Mouse (Mus musculus) kidney, postnatal 0 days (tissue): ENCODE measurements at regions not wholly inside any gene's neighbourhood (a gene's known extent, or its start where the extent isn't known, plus 50 kb on each side); places are given as distances from the start of the nearest gene placed in this dataset.

Source experiments
- ATAC-seq: fragments of 200-750 bp; cut with Nextera tagmentation; replicated peaks from 2 replicates; pipeline ENCODE4 v1.8.0; 2017; ENCODE audit warnings: low read depth, moderate number of reproducible peaks, moderate TSS enrichment, moderate library complexity; ENCODE audit not compliant: low FRiP score
- DNase-seq: peaks from one replicate; pipeline ENCODE4 v3.0.0-alpha.2; 2016; ENCODE audit warnings: low spot score
- H3K27ac ChIP-seq: fragments of 300-500 bp; sonication (generic); 2 replicates; pipeline ENCODE4 v1.5.1; 2014; ENCODE audit warnings: mild to moderate bottlenecking
- H3K27me3 ChIP-seq: fragments of 300-500 bp; sonication (generic); 2 replicates; pipeline ENCODE4 v1.6.1; 2014; ENCODE audit warnings: low read length, mixed read lengths; ENCODE audit not compliant: insufficient read depth
- H3K36me3 ChIP-seq: fragments of 300-500 bp; sonication (generic); 2 replicates; pipeline ENCODE4 v1.6.1; 2014; ENCODE audit warnings: low read length, mixed read lengths; ENCODE audit not compliant: insufficient read depth
- H3K4me1 ChIP-seq: fragments of 300-500 bp; sonication (generic); replicated peaks from 2 replicates; pipeline ENCODE4 v1.6.1; 2014; ENCODE audit warnings: antibody characterized with exemption, low read length, mixed read lengths; ENCODE audit not compliant: insufficient read depth
- H3K4me2 ChIP-seq: fragments of 300-500 bp; sonication (generic); 2 replicates; pipeline ENCODE4 v1.6.1; 2014; ENCODE audit warnings: mild to moderate bottlenecking, low read length, moderate library complexity, mixed read lengths
- H3K4me3 ChIP-seq: fragments of 300-500 bp; sonication (generic); replicated peaks from 2 replicates; pipeline ENCODE4 v1.5.1; 2014; ENCODE audit warnings: low read depth, low read length
- H3K9ac ChIP-seq: fragments of 300-500 bp; sonication (generic); 2 replicates; pipeline ENCODE4 v1.6.1; 2014; ENCODE audit warnings: low read depth, low read length
- H3K9me3 ChIP-seq: fragments of 300-500 bp; sonication (generic); replicated peaks from 2 replicates; pipeline ENCODE4 v1.6.1; 2016; ENCODE audit warnings: low read length, inconsistent platforms, mixed read lengths
- CTCF ChIP-seq: IDR thresholded peaks from 2 replicates; pipeline ENCODE4 v1.5.1; 2016; ENCODE audit warnings: antibody characterized with exemption, low read depth, mild to moderate bottlenecking, moderate library complexity
- WGBS: fragments of 180-500 bp; shearing (Covaris S2); extraction: QIAGEN DNeasy Blood & Tissue Kit; methylation state at CpG from one replicate; pipeline ENCODE4 v1.1.7; 2014; 5-methylcytosine and 5-hydroxymethylcytosine counted together

DNA sequence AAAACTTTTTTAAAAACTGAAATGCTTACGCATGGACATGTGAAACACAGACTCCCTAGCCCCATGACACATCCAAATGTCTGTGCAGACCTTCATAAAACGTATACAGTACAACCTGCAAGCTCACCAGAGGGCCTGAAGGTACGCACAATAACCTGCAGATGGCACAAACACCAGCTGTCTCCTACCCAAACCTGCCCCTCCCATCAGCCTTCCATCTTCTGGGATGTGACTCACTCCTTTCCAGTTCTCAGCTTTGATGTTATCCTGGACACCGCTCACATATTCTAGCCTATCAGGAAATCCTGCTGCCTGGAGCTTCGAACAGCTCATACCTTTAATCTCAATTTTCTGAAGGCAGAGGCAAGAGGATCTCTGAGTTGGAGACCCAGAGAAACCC is 76.3 kb upstream of the Mvb12b start:
- no peak for DNase-seq
- H3K9me3 ChIP-seq = no peaks in the 10 kb centered on the region
- 86% methylated on average over 5 of the region's 5 CpGs for WGBS
- no peak overlapping the region for H3K4me3 ChIP-seq
- H3K4me2 ChIP-seq = no peak overlapping the region
- no peak for ATAC-seq
- no peak overlapping the region for H3K27ac ChIP-seq
- H3K4me1 ChIP-seq = no peaks in the 10 kb centered on the region; the same call in 1 of the 2 replicates
- no peaks in the 10 kb centered on the region for H3K36me3 ChIP-seq
- no peaks in the 10 kb centered on the region for H3K27me3 ChIP-seq
- no peak overlapping the region for H3K9ac ChIP-seq
- TF ChIP-seq CTCF = no peak

DNA sequence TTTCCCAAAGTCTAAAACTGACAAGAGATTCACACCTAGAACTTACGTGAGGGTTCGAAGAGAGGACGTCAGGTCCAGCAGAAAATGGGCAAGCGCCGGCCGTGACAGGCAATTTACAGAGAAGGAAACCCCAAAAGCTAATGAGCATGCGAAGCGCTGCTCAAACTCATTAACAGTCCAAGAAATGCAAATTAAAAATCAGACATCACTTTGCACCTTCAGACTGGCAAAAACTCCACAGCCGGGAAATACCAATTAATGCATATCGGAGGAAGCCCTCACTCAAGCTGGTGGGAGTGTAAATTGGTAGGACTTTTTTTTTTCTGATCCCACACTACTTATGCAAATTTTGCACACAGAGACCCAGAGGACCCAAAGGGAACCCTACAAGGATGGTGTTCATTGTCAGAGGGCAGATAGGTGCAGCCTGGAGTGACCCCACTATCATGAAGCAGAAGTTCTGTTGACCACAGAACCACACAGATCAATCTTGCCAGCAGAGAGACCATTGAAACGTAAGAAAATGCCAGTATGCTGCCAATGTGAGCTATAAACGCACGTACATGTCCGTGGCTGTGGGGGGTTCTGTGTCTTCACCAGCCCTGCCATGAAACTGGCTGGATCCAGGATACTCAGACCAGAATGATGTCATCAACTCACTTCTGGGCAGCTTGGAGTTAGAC is 74.8 kb upstream of the Mvb12b start:
- no peak for TF ChIP-seq CTCF
- no peak for DNase-seq
- no peak overlapping the region for H3K27ac ChIP-seq
- H3K4me1 ChIP-seq = no peaks in the 10 kb centered on the region; the same call in 1 of the 2 replicates
- H3K4me2 ChIP-seq = no peak overlapping the region
- H3K9ac ChIP-seq = no peak overlapping the region
- WGBS = 86% methylated on average over 14 of the region's 14 CpGs
- no peak for ATAC-seq
- no peak overlapping the region for H3K4me3 ChIP-seq
- H3K9me3 ChIP-seq = no peaks in the 10 kb centered on the region
- no peaks in the 10 kb centered on the region for H3K27me3 ChIP-seq
- no peaks in the 10 kb centered on the region for H3K36me3 ChIP-seq

DNA sequence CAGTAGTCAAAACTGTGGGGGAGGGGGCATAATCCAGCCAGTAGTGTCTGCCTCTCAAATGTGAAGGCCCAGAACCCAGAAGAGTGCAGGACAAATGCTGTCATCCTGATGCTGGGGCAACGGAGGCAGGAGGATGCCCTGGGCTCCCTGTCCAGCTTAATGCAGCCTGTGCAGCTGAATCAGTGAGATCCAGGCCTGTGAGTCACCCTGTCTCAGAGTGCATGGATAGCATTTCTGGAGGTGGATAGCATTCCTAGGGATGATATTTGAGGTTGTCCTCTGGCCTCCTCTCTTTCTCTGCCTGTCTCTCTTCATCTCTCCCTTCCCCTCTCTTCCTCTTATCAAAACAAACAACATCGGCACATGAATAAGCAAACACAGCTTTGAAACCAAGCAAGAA is 73.8 kb upstream of the Mvb12b start:
- ATAC-seq = no peak
- H3K9ac ChIP-seq = no peak overlapping the region
- no peaks in the 10 kb centered on the region for H3K27me3 ChIP-seq
- H3K36me3 ChIP-seq = no peaks in the 10 kb centered on the region
- no peak overlapping the region for H3K4me2 ChIP-seq
- 74% methylated on average over 2 of the region's 2 CpGs for WGBS
- no peak overlapping the region for H3K27ac ChIP-seq
- H3K4me1 ChIP-seq = no peaks in the 10 kb centered on the region; the same call in 1 of the 2 replicates
- no peaks in the 10 kb centered on the region for H3K9me3 ChIP-seq
- TF ChIP-seq CTCF = no peak
- H3K4me3 ChIP-seq = no peak overlapping the region
- no peak for DNase-seq

DNA sequence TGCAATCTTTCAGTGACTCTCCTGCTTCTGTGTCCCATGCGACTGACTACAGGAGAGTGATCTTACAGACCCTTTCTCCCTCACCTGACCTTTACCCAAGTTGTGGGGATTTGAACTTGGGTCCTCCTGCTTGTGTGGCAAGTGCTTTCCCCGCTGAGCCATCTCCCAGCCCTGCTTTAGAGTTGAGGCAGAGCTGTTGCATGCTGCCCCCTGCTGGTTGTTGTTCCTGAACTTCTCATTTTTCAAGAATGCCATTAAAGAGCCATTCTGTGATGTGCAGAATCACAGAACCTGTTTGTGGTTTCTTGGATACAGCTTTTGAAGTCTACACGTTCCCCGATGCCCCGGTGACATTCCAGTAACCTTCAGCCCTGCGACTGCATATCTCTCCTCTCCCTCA is 70.0 kb upstream of the Mvb12b start:
- peak; percentile 67 for TF ChIP-seq CTCF
- Histone ChIP-seq H3K4me3 (no peak overlapping the region), H3K36me3 (no peaks in the 10 kb centered on the region), H3K4me1 (no peaks in the 10 kb centered on the region), H3K9me3 (no peaks in the 10 kb centered on the region), H3K4me2 (no peak overlapping the region), H3K27ac (no peak overlapping the region), H3K9ac (no peak overlapping the region), H3K27me3 (no peaks in the 10 kb centered on the region)
- ATAC-seq (no peak), DNase-seq (peak; percentile 49)
- WGBS = 67% methylated on average over 6 of the region's 6 CpGs

DNA sequence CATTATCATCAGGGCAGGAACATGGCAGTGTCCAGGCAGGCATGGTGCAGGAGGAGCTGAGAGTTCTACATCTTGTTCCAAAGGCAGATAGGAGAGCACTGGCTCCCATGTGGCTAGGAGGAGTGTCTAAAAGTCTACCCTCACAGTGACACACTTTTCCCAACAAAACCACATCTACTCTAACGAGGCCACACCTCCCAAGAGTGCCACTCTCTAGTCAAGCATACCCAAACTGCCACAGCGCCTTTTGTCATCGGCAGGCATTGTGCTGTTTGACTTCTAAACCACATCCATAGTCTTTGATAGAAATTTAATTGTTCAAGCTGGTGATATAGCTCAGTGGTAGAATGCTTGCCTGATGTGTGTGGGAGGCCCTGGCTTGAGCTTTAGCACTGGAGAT is 56.6 kb upstream of the Mvb12b start:
- no peaks in the 10 kb centered on the region for H3K4me1 ChIP-seq
- DNase-seq (no peak), ATAC-seq (no peak)
- 81% methylated on average over 3 of the region's 3 CpGs for WGBS
- H3K27me3 ChIP-seq = no peaks in the 10 kb centered on the region
- no peak overlapping the region for H3K9ac ChIP-seq
- H3K27ac ChIP-seq = no peak overlapping the region
- no peaks in the 10 kb centered on the region for H3K9me3 ChIP-seq
- H3K4me3 ChIP-seq = no peak overlapping the region
- TF ChIP-seq CTCF = no peak
- no peak overlapping the region for H3K4me2 ChIP-seq
- no peaks in the 10 kb centered on the region for H3K36me3 ChIP-seq

DNA sequence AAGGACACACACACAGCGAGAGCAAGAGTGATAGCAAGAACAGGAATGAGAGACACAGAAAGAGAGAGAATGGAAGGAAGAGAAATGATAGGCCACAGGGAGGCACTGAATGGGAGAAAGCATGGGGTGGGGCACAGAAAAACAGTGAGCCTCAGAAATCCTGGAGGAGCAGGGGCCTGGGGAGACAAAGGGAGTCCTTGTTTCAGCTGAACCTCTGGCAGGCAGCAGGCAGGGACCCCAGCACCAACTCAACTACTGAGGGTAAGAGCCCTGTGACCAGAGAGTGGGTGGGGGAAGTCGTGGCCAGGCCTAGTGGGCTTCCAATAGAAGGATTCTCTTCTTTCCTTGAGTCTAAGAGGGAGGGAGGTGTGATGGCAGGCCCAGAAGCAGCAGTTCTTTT is 54.3 kb upstream of the Mvb12b start:
- no peak for TF ChIP-seq CTCF
- Histone ChIP-seq H3K36me3 (no peaks in the 10 kb centered on the region), H3K4me3 (no peak overlapping the region), H3K9me3 (no peaks in the 10 kb centered on the region), H3K27me3 (no peaks in the 10 kb centered on the region), H3K4me1 (no peaks in the 10 kb centered on the region), H3K27ac (no peak overlapping the region), H3K9ac (no peak overlapping the region), H3K4me2 (no peak overlapping the region)
- ATAC-seq (no peak), DNase-seq (no peak)
- 75% methylated on average over 2 of the region's 2 CpGs for WGBS

DNA sequence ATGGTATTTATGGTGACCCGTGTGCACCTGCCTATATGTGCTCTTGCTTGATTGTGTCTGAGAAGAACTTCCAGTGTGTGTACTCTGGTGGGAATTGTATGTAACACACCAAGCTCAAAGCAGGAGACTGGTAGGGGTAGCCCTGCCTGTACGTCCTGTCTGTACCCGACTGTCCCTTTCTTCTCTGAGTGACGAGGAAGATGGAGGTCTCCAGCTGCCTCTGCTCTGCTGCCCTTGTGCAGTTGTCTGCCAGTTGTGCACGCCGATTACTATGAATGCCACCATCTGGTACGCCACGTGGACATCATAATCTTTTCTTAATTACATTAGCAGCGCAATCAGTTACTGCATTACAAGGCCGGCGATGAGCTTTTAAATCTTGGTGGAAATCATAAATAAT is 53.6 kb upstream of the Mvb12b start:
- Histone ChIP-seq H3K27me3 (no peaks in the 10 kb centered on the region), H3K36me3 (no peaks in the 10 kb centered on the region), H3K4me1 (no peaks in the 10 kb centered on the region), H3K27ac (no peak overlapping the region), H3K9me3 (no peaks in the 10 kb centered on the region), H3K9ac (no peak overlapping the region), H3K4me2 (no peak overlapping the region), H3K4me3 (no peak overlapping the region)
- DNase-seq = no peak
- ATAC-seq = no peak
- 78% methylated on average over 11 of the region's 11 CpGs for WGBS
- no peak for TF ChIP-seq CTCF
